Mouse (Mus musculus) heart, postnatal 0 days (tissue): ENCODE data around the gene Pdzrn4.

Experiments used
- CTCF ChIP-seq: IDR thresholded peaks from 2 replicates; pipeline ENCODE4 v1.5.1; 2016; ENCODE audit warnings: antibody characterized with exemption, control low read depth, low read depth
- EP300 ChIP-seq: IDR thresholded peaks from 2 replicates; pipeline ENCODE4 v1.6.1; 2016; ENCODE audit warnings: antibody characterized with exemption, low read depth

DNA sequence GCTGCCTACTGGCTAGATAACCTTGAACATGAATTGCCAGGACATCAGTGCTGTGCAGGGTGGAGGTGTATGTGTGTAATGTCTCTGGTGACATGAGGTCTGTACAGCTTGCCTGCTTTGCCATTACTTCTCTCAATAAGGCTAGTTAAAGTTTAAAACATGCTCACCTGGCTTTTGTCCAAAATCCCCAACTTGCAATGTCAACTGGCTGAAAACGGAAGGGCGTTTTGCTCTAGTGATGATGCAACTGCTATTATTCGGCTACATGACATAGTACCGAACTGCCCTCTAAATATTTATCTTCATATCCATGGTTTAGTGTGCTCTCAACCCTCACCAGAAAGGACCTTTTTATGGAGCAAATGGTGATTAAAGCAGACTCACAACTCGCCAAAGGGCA, 161.9 kb downstream of the Pdzrn4 start:
- TF ChIP-seq CTCF: no peak
- TF ChIP-seq EP300: no peak
